Mouse (Mus musculus): ENCODE data around the gene Vcpkmt.

Gene Vcpkmt
- long read RNA-seq, experiment 1, partial matches to known transcripts, result 2 of 3 reads
- long read RNA-seq, experiment 1, other reads (novel, unspliced or antisense), result 1 of 3 reads
- long read RNA-seq, experiment 2, transcript Vcpkmt-201 (6 exons, 1,027 nt), result major isoform, 5 of 9 reads
- long read RNA-seq, experiment 2, partial matches to known transcripts, result 1 of 9 reads
- long read RNA-seq, experiment 2, other reads (novel, unspliced or antisense), result 3 of 9 reads

DNA sequence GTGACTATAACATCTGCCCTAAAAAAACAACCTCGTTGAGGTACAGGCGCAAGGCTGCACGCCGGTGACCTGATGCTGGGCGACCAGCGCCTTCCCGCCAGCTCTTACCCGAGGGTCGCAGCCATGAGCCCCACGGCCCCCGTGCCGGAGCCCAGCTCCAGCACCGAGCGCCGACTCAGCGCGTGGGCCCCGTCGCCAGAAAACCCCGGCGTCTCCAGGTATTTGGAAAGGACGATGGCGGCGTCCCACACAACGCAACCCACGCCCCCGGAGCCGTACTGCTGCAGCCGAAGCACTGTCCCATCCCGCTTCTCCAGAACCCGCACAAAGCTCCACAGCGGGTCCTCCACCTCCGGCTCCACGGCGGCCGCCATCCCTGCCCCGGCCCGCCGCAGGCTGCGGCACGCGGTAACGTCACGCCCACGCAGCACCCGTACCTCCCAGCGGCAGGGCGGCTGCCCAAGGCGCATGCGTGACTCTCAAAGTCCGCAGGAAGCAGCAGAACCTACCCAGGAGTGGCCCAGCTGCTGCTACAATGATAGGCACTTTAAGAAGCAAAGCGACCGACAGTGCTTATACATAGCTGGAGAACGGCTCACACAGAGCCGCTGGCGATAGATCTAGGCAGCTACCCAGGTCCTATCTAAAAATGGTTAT, at the start of gene Vcpkmt:
Vcpkmt (minus strand) TSS at position 416 of the 657 bp plus-strand sequence.
- intact Hi-C loops (cut with DNase I), result loop anchor here (5.0 kb wide), 1 partner anchor 230 kb away; no protein-coding TSS in a partner anchor

DNA sequence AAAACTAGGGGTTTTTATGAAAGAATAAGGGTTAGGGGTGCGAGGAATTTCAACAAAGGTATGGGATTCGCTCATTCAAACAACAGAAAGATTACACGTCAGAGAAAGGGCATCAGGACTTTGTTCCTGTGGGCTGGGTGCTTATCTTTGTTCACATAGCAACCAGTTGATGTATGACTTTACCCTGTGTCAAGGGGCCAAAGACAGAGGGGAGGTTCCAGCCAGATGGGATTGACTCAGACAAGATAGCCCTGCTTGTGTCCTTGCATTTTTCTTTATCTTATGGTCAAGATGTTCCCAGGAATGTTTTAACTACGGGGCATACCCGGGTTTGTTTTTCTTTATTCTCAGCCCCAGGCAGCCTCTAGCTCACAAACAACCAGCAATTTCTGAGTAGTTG, 35.8 kb upstream of the Vcpkmt start:
- intact Hi-C loops (cut with DNase I), result loop anchor here (10.0 kb wide), 1 partner anchor 76 kb away; no protein-coding TSS in a partner anchor

GRCm38 (mm10) chr12:69604367-69604766, 21.5 kb upstream of the Vcpkmt start:
- intact Hi-C loops (cut with DNase I), result no loop called here

- intact Hi-C loops (cut with DNase I), result no loop called here
These were observed 14.6 kb upstream of the Vcpkmt start for GRCm38 (mm10) chr12:69597446-69597845.

GRCm38 (mm10) chr12:69593130-69593529, 10.3 kb upstream of the Vcpkmt start:
- intact Hi-C loops (cut with DNase I), result no loop called here

GRCm38 (mm10) chr12:69583270-69583629, 422 bp upstream of the Vcpkmt start:
- intact Hi-C loops (cut with DNase I), result loop anchor here (5.0 kb wide), 1 partner anchor 231 kb away; no protein-coding TSS in a partner anchor

DNA sequence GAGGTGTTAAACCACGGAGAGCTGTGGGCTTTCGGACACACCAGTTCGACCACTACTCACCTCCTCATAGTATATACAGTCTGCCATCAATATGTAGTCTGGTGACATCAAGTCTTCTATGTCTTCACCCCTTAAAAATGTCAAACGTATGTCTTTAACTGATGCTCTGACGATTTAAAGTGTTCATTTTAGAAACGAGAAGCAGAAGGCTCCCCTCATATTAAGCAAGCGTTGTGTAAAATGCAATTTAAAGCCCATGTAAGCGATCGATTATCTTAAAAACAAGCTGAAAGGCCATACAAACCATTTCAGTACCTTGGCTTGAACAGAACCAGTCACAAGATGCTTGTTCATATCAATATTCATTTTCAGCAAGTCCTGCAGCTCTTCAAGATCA, 614 bp downstream of the Vcpkmt start:
- intact Hi-C loops (cut with DNase I), result loop anchor here (5.0 kb wide), 1 partner anchor 230 kb away; no protein-coding TSS in a partner anchor

GRCm38 (mm10) chr12:69579623-69580022, 3.2 kb downstream of the Vcpkmt start:
- intact Hi-C loops (cut with DNase I), result loop anchor here (5.0 to 10.0 kb wide), 5 partner anchors 105 to 375 kb away; partner anchors contain the start of genes Arf6, Gm49384, Gm9887 and Sos2

- intact Hi-C loops (cut with DNase I), result loop anchor here (10.0 kb wide), 4 partner anchors 109 to 371 kb away; partner anchors contain the start of genes Arf6, Gm49384, Gm9887 and Sos2
These were observed 6.7 kb downstream of the Vcpkmt start for GRCm38 (mm10) chr12:69576120-69576627.

DNA sequence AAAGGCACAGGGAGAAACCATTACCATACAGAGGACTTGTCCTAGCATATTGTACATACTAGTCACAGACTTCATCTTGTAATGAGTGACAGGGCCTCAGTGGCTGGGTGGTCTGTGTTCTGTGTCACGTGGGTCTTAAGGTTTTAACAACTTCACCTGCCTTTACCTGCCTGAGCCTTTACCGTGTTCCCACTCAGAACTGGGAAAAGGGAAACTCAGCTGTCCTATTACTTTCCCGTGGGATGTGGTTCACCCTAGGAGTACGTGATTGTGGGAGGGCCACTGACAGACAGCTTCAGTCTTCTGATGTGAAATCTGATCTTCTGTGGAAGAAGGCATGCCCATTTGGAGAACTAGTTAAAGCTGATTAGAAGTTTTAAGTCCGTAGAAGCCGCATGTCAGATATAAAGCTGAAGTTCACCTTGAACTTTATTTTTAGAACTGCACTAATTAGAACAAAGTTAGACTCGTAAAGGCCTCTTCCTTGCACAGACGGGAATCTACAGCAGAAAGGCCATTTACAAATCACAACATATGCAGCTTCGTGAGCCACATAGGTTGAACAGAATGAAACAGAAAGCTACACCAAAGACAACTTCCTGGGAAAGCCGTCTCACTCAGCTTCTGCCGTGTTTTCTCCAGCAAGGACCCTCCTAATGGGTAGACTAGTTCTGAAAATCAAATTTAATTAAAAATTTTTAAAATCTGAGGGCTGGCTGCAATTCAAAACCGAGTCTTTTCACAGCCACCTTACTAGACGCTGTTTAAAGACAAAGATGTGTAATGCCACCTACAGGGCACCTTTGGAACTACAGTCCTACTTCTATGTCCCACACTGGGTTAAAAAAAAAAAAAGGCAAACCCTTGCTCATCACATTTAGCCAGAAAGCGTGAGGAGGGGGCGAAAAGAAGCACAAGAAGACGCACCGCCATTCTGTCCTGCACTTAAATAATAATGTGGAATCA, 8.6 kb downstream of the Vcpkmt start:
- intact Hi-C loops (cut with DNase I), result loop anchor here (10.0 kb wide), 4 partner anchors 111 to 369 kb away; partner anchors contain the start of genes Arf6, Gm49384, Gm9887 and Sos2

DNA sequence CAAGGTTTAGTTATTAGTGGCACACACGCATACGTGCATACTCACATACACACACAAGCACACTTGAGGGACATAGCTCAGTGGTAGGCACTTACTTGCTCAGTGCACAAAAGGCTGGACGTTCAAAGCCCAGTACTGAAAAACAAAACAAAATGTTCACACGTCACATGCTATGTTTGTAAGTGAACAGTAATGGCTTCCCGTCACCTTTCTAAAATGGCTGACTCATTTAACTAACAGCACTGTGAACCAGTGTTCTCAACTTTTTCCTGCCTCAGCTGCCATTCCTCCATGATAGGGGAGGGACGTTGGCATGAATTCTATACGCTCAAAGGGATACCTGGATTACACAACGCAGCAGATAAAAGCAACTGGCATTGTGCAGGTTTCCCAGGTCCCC, 9.6 kb downstream of the Vcpkmt start:
- intact Hi-C loops (cut with DNase I), result loop anchor here (10.0 kb wide), 4 partner anchors 112 to 368 kb away; partner anchors contain the start of genes Arf6, Gm49384, Gm9887 and Sos2

DNA sequence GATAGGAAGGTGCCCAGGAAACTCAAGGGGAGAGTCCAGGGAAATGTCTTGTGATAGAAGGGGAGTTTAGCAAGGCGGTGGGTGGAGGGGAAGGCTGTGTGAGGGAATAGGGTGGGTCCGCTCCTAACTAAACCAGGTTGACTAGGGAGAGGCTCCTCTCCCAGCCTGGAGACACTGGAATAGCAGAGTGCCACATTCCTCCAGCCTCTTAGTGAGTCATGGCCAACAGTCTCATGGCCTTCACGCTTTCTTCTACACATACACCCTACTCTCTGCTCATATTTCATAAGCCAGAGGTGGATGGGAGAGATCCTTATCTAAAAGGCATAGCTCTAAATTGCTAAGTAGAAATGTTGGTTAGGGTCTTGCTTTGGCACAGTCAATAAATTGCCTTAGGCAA, 12.9 kb downstream of the Vcpkmt start:
- intact Hi-C loops (cut with DNase I), result loop anchor here (10.0 kb wide), 5 partner anchors 55 to 365 kb away; partner anchors contain the start of genes Arf6, Gm49384, Gm9887 and Sos2

- intact Hi-C loops (cut with DNase I), result loop anchor here (10.0 kb wide), 1 partner anchor 53 kb away; no protein-coding TSS in a partner anchor
These were observed 14.6 kb downstream of the Vcpkmt start for GRCm38 (mm10) chr12:69568266-69568665.

DNA sequence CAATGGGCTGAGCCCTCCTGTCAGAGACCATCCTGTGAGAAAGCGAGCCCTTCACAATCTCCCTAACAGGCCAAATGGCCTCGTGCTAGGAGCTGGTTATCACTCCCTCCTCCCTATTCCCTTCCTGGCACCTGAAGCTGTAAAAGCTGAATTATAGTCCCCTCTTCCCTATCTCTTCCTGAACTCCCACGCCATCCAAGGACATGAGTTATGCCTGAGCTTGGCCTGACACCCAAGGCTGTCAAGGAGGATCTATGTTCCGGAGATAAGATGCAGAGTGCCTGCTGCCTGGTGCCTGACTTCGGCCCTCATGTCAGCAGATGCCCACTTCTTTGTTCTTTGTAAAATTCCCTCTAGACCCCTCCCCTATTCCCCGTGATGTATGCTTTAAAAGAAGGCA, 21.8 kb downstream of the Vcpkmt start:
- intact Hi-C loops (cut with DNase I), result loop anchor here (10.0 kb wide), 1 partner anchor 46 kb away; no protein-coding TSS in a partner anchor

DNA sequence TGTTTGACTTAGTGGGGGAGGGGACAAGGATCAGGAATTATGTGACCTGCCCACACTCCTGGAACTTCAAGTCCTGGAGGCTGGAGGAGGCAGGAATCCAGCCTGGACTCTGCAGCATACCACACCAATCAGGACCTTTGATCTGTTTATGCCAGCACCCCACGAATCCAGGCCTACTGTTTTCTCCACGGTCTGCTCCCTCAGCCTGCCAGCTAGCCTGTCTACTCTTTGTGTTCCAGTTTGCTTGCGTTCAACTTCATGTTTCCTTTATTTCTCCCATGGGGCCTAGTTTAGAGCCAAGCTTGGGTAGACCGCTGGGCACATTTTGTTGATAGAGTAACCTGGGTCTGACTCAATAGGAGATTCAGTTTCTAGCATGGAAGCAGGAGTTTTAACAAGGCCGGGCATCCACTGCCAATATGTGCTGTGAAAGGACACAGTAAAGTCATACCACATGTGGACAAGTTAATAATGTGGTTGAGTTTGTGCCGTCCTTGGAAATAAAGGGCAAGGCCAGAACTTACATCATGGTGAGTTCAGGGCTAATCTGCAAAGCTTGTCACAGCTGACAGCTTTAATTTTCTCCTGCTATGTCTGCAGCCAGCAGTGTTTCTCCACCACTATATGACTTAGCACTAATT, 26.5 kb downstream of the Vcpkmt start:
- intact Hi-C loops (cut with DNase I), result no loop called here

DNA sequence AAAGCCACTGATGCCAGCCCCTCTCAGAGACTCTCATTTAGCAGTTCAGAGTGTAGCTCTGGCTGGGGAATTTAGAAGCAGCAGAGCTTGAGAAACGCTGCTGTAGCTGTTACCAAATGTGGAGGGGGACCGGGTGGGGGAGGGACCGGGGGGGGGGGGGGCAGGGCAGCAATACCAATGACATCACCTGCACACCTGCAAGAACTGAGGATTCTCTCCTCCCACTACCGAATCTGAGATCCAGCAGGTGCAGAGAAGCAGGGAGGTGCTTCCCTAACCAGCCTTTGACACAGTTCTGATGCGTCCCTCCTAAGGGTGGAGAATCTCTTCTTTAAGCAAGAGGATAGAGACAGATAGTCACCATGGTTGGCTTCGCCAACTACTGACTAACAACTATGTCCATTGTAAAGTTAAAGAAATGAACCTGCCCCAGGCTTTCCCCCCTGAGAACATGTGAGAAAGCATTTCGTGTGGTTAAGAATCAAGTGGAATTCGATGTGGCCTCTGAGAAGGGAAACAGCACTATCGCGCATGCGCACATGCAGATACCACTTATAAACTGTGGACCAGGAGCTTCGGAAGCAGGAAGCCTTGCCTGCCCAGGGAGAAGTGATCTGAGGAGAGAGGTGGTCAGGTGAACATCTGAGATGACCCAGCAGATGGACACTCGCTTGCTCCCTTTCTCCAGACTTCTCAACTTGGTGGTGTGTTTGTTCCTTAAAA, 37.2 kb downstream of the Vcpkmt start:
- intact Hi-C loops (cut with DNase I), result no loop called here

- intact Hi-C loops (cut with DNase I), result no loop called here
These were observed 37.8 kb downstream of the Vcpkmt start for GRCm38 (mm10) chr12:69544994-69545393.

- intact Hi-C loops (cut with DNase I), result no loop called here
These were observed 38.3 kb downstream of the Vcpkmt start for GRCm38 (mm10) chr12:69544562-69544961.

DNA sequence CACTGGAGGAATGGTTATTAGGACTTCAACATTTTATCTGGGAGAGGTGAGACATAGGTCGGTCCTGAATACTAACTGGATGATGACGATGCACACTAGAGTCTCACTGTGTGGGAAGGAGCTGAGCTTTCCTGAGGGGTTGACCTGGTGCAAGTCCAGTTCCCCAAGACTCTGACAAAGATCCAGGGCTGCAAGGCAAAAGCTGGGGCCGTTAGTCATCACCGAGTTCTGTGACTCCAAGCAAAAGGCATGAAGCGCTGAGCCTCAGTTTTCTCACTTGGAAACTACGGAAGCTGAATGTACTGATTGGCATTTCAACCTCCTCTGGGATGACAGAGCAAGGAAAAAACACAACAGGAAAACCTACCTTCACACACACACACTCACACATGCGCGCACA, 40.5 kb downstream of the Vcpkmt start:
- intact Hi-C loops (cut with DNase I), result no loop called here

- intact Hi-C loops (cut with DNase I), result no loop called here
These were observed 41.2 kb downstream of the Vcpkmt start for GRCm38 (mm10) chr12:69541663-69542062.
